Mouse (Mus musculus): ENCODE data around the gene Crebzf. TPM values are rescaled to one million over a fixed set of nuclear protein-coding genes. Genes with fewer than 3 reads are reported as not detected.

The Crebzf gene
- total RNA-seq, 2 experiments from 2014 or later: 75.2 to 88.0 TPM

DNA sequence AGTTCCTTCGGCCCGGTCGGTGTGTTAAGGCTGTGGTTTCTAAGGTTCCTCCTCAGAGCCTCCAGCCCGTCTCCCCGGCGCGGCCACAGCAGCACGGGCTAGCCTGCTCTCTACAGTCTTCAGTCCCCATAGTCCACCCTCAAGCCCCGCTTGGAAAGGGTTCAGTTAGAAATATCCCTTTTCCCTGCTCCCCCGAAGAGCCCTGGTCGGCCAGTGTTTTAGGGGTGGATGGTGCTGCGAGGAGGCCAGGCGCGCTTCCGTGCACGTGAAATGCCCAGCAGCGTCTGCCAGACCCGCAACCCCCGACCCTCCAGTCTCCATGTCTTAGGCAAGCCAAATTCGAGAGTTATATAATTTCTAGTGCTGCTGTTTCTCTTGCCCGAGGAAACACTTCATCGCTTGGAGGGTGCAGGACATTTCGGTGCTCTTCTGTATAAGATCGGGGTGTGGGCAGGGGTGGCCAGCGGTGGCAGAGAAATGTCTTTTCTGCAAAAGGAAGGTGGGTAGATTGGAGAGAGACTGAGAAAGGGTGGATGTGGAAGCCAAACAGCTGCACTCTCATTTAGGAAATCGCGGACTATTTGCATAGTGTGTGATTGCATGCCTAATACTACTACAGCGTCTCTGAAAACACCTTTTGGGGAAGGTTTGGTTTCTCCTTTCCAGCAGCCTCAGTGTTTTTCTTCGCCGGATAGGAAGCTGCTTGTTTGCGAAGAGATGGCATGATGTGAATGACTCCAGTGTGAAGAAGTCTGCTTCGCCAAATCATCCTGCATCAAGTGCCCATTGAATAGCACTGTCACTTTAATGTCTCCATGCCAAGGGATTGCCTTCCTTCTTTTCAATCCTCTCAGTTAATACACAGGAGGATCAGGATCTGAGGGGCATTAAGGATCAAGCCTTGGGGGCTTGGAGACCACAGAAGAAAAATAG, 34.0 kb downstream of the Crebzf start, which contains the start of gene Dlg2:
TSS of gene Dlg2 (plus strand) at position 360 of the 933 bp plus-strand sequence.
- DNase-seq (ENCODE audit: low spot score in 2 of 2): peak in 1 of 2 experiments; percentile 41

DNA sequence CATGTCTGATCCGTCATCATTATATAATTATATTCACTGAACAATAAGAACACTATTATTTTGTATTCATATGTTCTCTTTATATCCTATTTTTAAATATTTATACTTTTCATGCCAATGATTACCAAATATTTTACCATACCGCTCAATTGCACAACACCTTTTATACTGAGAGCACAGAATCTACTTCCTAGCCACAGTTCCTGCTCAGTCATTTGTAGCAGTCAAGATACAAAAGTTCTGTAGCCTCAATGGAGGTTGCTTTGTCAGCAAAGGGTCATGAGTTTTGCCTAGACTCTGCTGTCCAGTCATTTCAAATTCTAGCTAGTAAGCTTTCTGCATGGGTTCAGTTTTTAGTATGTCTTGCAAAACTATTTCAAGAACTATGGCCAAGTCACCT, 40.1 kb downstream of the Crebzf start:
- no peak for DNase-seq (ENCODE audit: low spot score in 2 of 2)

Other genes with a start within 250 kb of the Crebzf start
- not detected for gene Ccdc83, start 177.0 kb upstream of the Crebzf start, total RNA-seq (2021)
- gene Sytl2, start 140.5 kb upstream of the Crebzf start, total RNA-seq (2021): 10 to 100 TPM; 26.9 to 32.3 TPM
- gene Ccdc89, start 16.2 kb upstream of the Crebzf start, total RNA-seq (2021): under 1 TPM; 0.56 to 0.78 TPM
- 10 to 100 TPM; 43.0 to 47.0 TPM for gene Tmem126a, start 14.5 kb downstream of the Crebzf start, total RNA-seq (2021)
- gene Tmem126b, start 33.3 kb downstream of the Crebzf start, total RNA-seq (2021): 10 to 100 TPM; 19.4 TPM
- 100 to 1,000 TPM; 264 to 268 TPM for gene Dlg2, start 33.9 kb downstream of the Crebzf start, total RNA-seq (2021)